Mouse (Mus musculus) embryonic facial prominence, embryonic 11.5 days (tissue): ENCODE measurements around the gene Reps2. TPM values are rescaled to one million over a fixed set of nuclear protein-coding genes. Genes with fewer than 3 reads are reported as not detected.
A peak's percentile ranks its signal among the peaks of the same experiment; 100 is the strongest.

Source experiments
- ATAC-seq: fragments of 200-750 bp; cut with Nextera tagmentation; replicated peaks from 2 replicates; pipeline ENCODE4 v1.8.0; 2017; ENCODE audit warnings: low read depth; ENCODE audit not compliant: insufficient number of reproducible peaks, low FRiP score, low TSS enrichment
- DNase-seq: peaks from one replicate; pipeline ENCODE4 v3.0.0-alpha.2; 2015; ENCODE audit warnings: low spot score
- H3K27ac ChIP-seq: fragments of 300-500 bp; sonication (generic); replicated peaks from 2 replicates; pipeline ENCODE4 v1.5.1; 2014; ENCODE audit warnings: mild to moderate bottlenecking, low read depth, low read length, control low read depth
- H3K27me3 ChIP-seq: fragments of 300-500 bp; sonication (generic); 2 replicates; pipeline ENCODE4 v1.6.1; 2014; ENCODE audit warnings: mild to moderate bottlenecking, low read length, moderate library complexity, mixed read lengths; ENCODE audit not compliant: control insufficient read depth, insufficient read depth
- H3K36me3 ChIP-seq: fragments of 300-500 bp; sonication (generic); replicated peaks from 2 replicates; pipeline ENCODE4 v1.6.1; 2014; ENCODE audit warnings: low read depth, mild to moderate bottlenecking, low read length, moderate library complexity, mixed read lengths; ENCODE audit not compliant: control insufficient read depth, insufficient read depth
- H3K4me1 ChIP-seq: fragments of 300-500 bp; sonication (generic); 2 replicates; pipeline ENCODE4 v1.6.1; 2014; ENCODE audit warnings: low read length, mixed read lengths; ENCODE audit not compliant: control insufficient read depth, insufficient read depth
- H3K4me2 ChIP-seq: fragments of 300-500 bp; sonication (generic); 2 replicates; pipeline ENCODE4 v1.6.1; 2014; ENCODE audit warnings: low read depth, mild to moderate bottlenecking, control low read depth, low read length, moderate library complexity
- H3K4me3 ChIP-seq: fragments of 300-500 bp; sonication (generic); 2 replicates; pipeline ENCODE4 v1.5.1; 2014; ENCODE audit warnings: low read depth, low read length, control low read depth
- H3K9ac ChIP-seq: fragments of 300-500 bp; sonication (generic); replicated peaks from 2 replicates; pipeline ENCODE4 v1.6.1; 2014; ENCODE audit warnings: mild to moderate bottlenecking, control low read depth, low read length
- H3K9me3 ChIP-seq: fragments of 300-500 bp; sonication (generic); replicated peaks from 2 replicates; pipeline ENCODE4 v1.6.1; 2016; ENCODE audit warnings: mild to moderate bottlenecking, low read length, inconsistent platforms, mixed read lengths; ENCODE audit not compliant: control insufficient read depth
- WGBS: fragments of 180-500 bp; shearing (Covaris S2); extraction: QIAGEN DNeasy Blood & Tissue Kit; methylation state at CpG from one replicate; pipeline ENCODE4 v1.1.7; 2014; 5-methylcytosine and 5-hydroxymethylcytosine counted together
- polyA plus RNA-seq: library from polyadenylated mRNA; unstranded; fragments of >200 nt; fragmentation: Nextera tagmentation; extraction: Ambion mirVana; gene quantifications from 2 replicates; pipeline ENCODE4 v1.2.1, GENCODE M21; 2014

Gene Reps2
- polyA plus RNA-seq, 1 experiment from 2014 or later = 0.95 TPM

DNA sequence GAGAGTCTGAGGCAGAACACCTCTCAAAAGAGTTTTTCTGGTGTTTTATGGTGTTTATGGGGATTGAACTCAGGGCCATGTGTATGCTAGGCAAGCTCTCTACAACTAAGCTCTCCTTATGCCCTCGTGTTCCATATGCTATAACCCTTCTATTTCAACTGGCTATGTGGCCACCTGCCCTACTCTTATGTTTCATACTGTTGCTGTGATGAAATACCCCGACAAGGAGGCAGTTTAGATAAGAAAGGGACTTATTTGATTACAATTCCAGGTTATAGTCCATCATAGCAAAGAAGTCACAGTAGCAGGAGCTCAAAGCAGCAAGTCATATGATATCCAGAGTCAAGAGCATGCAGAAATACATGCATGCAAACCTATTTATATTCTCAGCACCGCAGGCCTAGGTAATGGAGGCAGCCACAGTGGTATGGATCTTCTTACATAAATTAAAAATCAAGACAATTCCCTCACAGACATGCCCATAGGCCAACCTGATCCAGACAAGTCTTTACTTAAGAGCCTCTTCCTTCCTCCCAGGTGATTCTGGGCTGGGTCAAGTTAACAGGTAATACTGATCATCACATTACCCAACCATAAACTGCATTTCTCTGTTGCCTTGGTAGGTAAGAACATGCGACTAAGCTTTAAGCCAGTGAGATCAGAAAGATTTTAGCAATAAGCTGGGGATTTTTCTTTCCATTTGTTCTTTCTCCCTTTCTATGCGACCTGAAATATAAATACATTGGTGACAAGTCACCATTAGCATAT, 210.5 kb downstream of the Reps2 start:
- 80% methylated on average over 5 of the region's 5 CpGs for WGBS
- H3K27ac ChIP-seq = no peak overlapping the region
- H3K9me3 ChIP-seq = no peaks in the 10 kb centered on the region
- no peak for ATAC-seq
- H3K4me2 ChIP-seq = no peak overlapping the region
- H3K4me3 ChIP-seq = no peak overlapping the region
- no peaks in the 10 kb centered on the region for H3K4me1 ChIP-seq
- H3K36me3 ChIP-seq = no peaks in the 10 kb centered on the region
- H3K9ac ChIP-seq = no peak overlapping the region
- no peak for DNase-seq
- H3K27me3 ChIP-seq = no peaks in the 10 kb centered on the region

DNA sequence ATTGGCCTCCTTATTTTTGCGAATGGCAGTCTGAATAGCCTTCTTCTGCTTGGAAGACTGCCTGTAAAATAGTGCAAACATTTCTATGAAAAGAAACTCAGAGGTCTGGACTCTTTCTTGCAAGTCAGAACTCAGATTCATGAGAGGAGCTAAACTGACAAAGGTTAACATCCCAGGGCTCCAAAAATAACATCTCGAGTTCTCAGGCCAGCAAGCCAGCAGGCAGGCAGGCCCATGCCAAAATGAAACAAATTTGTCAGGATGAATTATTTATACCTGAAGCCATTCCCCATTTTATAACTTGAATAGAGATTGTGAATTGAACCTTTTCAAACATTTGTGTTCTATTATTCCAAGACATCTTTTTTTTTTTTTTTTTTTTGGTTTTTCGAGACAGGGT, 215.8 kb downstream of the Reps2 start:
- no peaks in the 10 kb centered on the region for H3K27me3 ChIP-seq
- H3K4me2 ChIP-seq = no peak overlapping the region
- H3K36me3 ChIP-seq = no peaks in the 10 kb centered on the region
- no peaks in the 10 kb centered on the region for H3K4me1 ChIP-seq
- H3K27ac ChIP-seq = no peak overlapping the region
- ATAC-seq = no peak
- no peak overlapping the region for H3K9ac ChIP-seq
- no peaks in the 10 kb centered on the region for H3K9me3 ChIP-seq
- 79% methylated on average over 2 of the region's 3 CpGs for WGBS
- H3K4me3 ChIP-seq = no peak overlapping the region
- DNase-seq = no peak

DNA sequence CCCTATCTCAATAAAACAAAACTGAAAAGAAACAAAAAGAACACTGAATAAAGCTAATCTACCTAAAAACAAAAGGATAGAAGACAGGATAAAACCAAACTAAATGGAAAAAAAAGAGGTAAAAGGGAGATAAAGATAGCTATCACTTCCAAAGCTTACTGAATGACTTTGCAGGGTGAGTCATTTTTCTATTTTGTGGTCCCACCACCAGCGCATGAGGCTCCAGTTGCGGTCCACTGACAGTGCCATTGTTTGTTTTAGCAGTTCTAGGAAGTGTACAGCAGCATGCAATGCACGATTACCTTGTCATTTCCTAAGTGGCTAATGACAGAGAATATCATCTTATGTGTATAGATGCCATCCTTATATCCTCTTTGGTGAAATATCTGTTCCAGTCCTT, 224.0 kb downstream of the Reps2 start:
- ATAC-seq = no peak
- no peaks in the 10 kb centered on the region for H3K9me3 ChIP-seq
- 88% methylated on average over 3 of the region's 3 CpGs for WGBS
- no peak overlapping the region for H3K9ac ChIP-seq
- no peak overlapping the region for H3K4me2 ChIP-seq
- no peak overlapping the region for H3K27ac ChIP-seq
- H3K27me3 ChIP-seq = no peaks in the 10 kb centered on the region
- H3K4me1 ChIP-seq = no peaks in the 10 kb centered on the region
- H3K36me3 ChIP-seq = no peaks in the 10 kb centered on the region
- no peak for DNase-seq
- no peak overlapping the region for H3K4me3 ChIP-seq

DNA sequence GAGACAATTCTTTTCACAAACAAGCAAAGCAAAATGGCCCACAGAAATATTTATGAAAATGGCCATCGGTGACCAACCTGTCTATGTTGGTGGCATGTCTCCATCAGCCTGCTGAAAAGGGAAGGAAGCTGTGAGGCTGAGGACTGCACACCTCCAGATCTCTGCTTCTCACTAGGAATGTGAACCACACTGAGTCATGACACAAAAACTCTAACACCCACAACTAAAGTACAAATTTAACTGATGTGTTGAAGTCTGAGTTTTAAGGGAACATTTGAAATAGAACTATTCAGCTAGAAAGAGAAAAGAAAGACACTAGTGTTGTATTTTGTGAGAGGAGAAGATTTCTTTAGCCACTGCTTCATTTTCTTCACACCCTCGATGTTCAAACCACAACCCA, 230.3 kb downstream of the Reps2 start:
- 83% methylated on average over 2 of the region's 2 CpGs for WGBS
- Histone ChIP-seq H3K36me3 (no peaks in the 10 kb centered on the region), H3K4me1 (no peaks in the 10 kb centered on the region), H3K27ac (no peak overlapping the region), H3K4me3 (no peak overlapping the region), H3K4me2 (no peak overlapping the region), H3K27me3 (no peaks in the 10 kb centered on the region), H3K9ac (no peak overlapping the region), H3K9me3 (no peaks in the 10 kb centered on the region)
- ATAC-seq (no peak), DNase-seq (no peak)

DNA sequence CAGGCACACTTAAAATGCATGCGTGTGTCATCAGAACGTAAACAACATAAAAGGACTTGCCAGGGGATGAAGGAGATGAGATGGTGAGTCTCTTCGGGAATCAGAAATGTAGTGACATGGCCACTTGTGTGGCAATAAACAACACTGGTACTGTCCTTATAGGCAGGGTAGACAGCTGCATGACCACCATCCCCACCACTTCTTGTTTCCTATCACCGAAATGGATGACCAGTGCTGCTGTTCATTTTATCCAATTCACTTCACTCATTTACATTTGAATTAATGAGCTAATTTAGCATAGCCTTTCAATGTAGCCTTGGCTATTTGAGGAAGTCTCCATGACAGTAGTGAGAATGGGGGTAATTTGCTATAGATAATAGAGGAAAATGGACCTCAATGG, 236.2 kb downstream of the Reps2 start:
- no peaks in the 10 kb centered on the region for H3K27me3 ChIP-seq
- DNase-seq = no peak
- H3K36me3 ChIP-seq = no peaks in the 10 kb centered on the region
- H3K4me1 ChIP-seq = no peaks in the 10 kb centered on the region
- no peak overlapping the region for H3K27ac ChIP-seq
- ATAC-seq = no peak
- no peak overlapping the region for H3K4me2 ChIP-seq
- no peaks in the 10 kb centered on the region for H3K9me3 ChIP-seq
- H3K9ac ChIP-seq = no peak overlapping the region
- H3K4me3 ChIP-seq = no peak overlapping the region
- WGBS = 92% methylated on average over 4 of the region's 4 CpGs

DNA sequence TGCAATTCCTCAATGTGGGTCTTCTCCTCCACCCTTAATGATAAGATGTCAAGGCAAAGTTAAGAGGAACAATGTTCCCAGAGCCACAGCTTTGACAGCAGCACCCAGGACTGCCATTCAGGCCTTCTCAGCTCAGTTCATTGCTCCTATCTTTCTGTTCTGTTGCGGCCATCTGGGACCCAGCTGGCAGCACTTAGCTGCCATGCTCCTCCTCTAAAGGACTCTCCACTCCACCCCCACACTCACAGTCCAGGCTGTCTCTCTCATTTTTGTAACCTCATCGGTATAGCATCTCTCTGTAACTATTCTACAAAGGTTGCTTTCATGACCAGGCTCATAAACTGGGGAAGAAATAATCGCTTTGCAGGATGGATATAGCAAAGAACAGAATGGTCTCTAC, 241.0 kb downstream of the Reps2 start:
- Histone ChIP-seq H3K9me3 (no peaks in the 10 kb centered on the region), H3K27ac (no peak overlapping the region), H3K27me3 (no peaks in the 10 kb centered on the region), H3K9ac (no peak overlapping the region), H3K4me3 (no peak overlapping the region), H3K36me3 (no peaks in the 10 kb centered on the region), H3K4me2 (no peak overlapping the region), H3K4me1 (no peaks in the 10 kb centered on the region)
- DNase-seq = peak; percentile 2
- 63% methylated on average over 3 of the region's 3 CpGs for WGBS
- no peak for ATAC-seq

DNA sequence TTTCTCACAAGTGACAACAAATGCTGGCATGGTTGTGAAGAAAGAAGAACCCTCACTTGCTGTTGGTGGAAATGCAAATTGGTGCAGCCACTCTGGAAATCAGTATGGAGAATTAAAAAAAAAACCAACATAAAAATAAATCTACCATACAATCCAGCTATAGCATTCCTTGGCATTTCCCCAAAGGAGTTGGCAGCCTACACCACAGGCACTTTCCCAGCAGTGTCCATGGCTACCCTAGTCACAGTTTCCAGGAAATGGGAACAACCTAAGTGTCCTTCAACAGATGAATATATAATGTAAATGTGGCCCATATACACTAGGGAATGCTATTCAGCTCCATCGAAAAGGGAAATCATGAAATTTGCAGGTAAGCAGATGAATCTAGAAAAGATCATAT, 262.7 kb downstream of the Reps2 start:
- Histone ChIP-seq H3K27ac (no peak overlapping the region), H3K4me1 (no peaks in the 10 kb centered on the region), H3K9me3 (no peaks in the 10 kb centered on the region), H3K9ac (no peak overlapping the region), H3K36me3 (no peaks in the 10 kb centered on the region), H3K4me2 (no peak overlapping the region), H3K27me3 (no peaks in the 10 kb centered on the region), H3K4me3 (no peak overlapping the region)
- DNase-seq (no peak), ATAC-seq (no peak)
- 71% methylated on average over 1 of the region's 1 CpGs for WGBS

DNA sequence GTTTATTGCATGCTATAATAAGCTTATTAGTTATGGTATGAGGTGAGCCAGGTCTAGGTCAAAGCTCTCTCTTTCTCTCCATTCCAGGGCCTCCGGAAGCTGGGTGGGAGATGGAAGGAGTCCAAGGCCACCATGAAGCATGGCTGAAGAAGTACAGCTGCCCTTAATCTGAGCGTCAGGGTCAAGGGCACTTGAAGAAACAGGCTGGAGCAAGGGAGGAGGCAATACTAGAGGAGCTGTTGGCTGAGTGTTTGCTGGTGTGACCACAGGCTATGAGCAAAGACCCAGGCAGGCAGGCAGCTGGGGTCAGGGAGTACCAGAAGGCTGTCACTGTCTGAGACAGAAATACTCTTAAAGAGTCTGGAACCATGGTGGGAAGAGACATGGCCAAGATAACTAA, 280.2 kb downstream of the Reps2 start:
- ATAC-seq = no peak
- 67% methylated on average over 2 of the region's 2 CpGs for WGBS

More for the DNA sequence above, 280.2 kb downstream of the Reps2 start:
- no peak overlapping the region for H3K4me3 ChIP-seq
- H3K27ac ChIP-seq = no peak overlapping the region
- H3K9me3 ChIP-seq = no peaks in the 10 kb centered on the region
- no peaks in the 10 kb centered on the region for H3K27me3 ChIP-seq
- H3K4me2 ChIP-seq = no peak overlapping the region
- no peak for DNase-seq
- H3K9ac ChIP-seq = no peak overlapping the region
- no peaks in the 10 kb centered on the region for H3K4me1 ChIP-seq
- no peaks in the 10 kb centered on the region for H3K36me3 ChIP-seq
